Mouse (Mus musculus): ENCODE data around the gene Smpd1. TPM values are rescaled to one million over a fixed set of nuclear protein-coding genes. Genes with fewer than 3 reads are reported as not detected.

Gene Smpd1
- polyA plus RNA-seq (2015; fragmentation: Nextera tagmentation; extraction: Ambion mirVana), result 88.5 and 94.2 TPM in 2 replicates

DNA sequence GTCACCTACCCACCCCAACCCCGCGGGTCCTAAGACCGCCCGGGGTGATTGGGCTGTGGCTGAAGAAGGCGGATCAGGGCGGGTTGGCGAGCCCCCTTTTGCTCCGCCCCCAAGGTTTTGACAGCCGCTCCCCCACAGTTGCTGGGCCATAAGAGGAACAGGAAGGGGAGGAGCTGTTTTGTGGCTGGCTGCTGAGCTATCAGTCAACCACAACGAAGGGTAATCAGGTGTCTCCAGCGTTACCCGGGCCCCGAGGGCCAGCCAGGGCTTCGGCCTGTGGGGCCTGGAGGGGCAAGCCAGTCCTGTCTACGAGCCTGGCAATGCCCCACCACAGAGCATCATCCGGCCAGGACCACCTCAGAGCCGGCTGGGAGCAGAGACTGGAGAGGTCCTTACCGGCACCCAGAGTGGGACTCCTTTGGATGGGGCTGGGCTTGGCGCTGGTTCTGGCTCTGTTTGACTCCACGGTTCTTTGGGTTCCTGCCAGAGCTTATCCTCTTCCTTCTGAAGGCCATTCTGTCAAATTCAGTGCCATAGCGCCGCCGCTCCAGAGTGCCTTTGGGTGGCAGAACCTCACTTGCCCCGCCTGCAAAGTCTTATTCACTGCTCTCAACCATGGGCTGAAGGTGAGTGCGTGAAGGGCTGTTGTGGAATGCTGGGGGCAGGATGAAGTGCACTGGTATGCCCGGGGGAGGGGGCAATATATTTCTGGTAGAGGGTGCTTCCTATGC lies at the start of gene Smpd1:
Smpd1 (plus strand) TSS at position 149 of the 731 bp plus-strand sequence.
- ATAC-seq (ENCODE audit: low FRiP score, low read depth), result peak; percentile 93
- Histone ChIP-seq H3K4me2 (peak within 1 kb of the TSS; percentile 78), H3K9me3 (no peaks in the 10 kb centered on the region), H3K36me3 (peaks cover 23% of the 10 kb centered on the region), H3K4me3 (peak within 1 kb of the TSS; percentile 70), H3K4me1 (replicated peaks) (peaks cover 33% of the 10 kb centered on the region), H3K27me3 (no peaks in the 10 kb centered on the region), H3K27ac (replicated peaks) (peak within 1 kb of the TSS; percentile 86), H3K9ac (peak within 1 kb of the TSS; percentile 74)
- WGBS, result 3% methylated on average over 26 of the region's 26 CpGs

DNA sequence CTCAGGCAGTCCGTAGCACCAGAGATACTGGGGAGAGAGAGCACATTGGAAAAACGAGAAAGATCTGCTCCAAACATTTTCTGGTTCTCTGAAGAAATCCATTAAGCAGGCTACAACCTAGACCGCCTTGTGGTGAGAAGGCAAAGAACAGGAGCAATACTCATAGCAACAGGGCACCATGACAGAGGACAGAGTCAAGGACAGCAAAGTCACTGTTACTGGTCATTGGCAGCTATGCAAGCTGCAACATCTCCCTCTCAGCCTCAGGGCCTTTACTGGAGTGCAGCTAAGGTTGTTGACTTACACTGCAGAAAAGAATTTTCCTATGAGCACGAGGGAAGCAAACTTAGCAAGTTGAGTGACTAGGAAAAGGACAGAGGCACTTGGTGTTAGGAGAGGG lies 46.9 kb upstream of the Smpd1 start:
- H3K4me3 ChIP-seq, result no peak overlapping the region
- no peak overlapping the region for H3K9ac ChIP-seq
- H3K4me2 ChIP-seq, result no peak overlapping the region
- no peak overlapping the region for H3K27ac ChIP-seq (replicated peaks)
- H3K4me1 ChIP-seq (replicated peaks), result no peaks in the 10 kb centered on the region
- no peaks in the 10 kb centered on the region for H3K27me3 ChIP-seq
- ATAC-seq (ENCODE audit: low FRiP score, low read depth), result no peak
- 83% methylated on average over 4 of the region's 4 CpGs for WGBS
- no peaks in the 10 kb centered on the region for H3K36me3 ChIP-seq
- H3K9me3 ChIP-seq, result no peaks in the 10 kb centered on the region

DNA sequence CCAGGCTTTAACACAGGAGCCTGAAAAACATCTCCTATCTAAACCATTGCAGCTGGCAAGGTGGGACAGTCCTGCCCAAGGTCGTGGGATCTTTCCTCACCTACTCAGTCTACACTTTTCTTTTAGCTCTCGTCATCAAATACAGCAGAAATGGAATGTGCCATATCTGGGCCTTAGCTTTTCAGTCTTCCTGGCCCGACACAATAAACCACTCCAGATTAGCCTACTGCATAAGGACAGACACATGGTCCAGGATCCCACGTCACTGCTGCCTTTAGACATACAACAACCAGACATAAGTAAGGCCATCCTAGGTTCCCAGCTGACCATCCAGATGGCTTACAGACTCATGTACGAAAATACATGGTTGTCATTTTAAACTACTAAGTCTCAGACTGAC lies 44.0 kb upstream of the Smpd1 start:
- no peak overlapping the region for H3K27ac ChIP-seq (replicated peaks)
- no peaks in the 10 kb centered on the region for H3K9me3 ChIP-seq
- no peak for ATAC-seq (ENCODE audit: low FRiP score, low read depth)
- no peak overlapping the region for H3K9ac ChIP-seq
- peaks cover 11% of the 10 kb centered on the region for H3K4me1 ChIP-seq (replicated peaks)
- H3K4me2 ChIP-seq, result no peak overlapping the region
- no peaks in the 10 kb centered on the region for H3K36me3 ChIP-seq
- H3K4me3 ChIP-seq, result no peak overlapping the region
- WGBS, result 91% methylated on average over 5 of the region's 5 CpGs
- H3K27me3 ChIP-seq, result no peaks in the 10 kb centered on the region

DNA sequence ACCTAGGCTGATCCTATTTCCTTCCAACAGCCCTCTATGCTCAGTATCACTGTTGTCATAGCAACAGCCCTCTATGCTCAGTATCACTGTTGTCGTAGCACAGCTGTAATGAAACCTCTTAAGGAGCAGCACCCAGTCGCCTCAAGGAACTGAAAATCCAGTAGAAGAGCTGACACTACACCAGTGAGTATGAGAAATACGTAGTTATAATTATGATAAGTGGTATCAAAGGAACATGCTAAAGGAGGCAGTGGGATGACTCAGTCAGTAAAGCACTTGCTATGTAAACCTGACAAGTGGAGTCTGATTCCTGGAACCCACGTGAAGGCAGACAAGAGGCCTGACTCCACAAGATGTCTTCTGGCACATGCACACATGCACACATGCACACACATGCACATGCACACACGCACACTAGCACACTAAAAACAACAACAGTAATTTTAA lies 40.3 kb upstream of the Smpd1 start:
- no peak overlapping the region for H3K4me2 ChIP-seq
- no peaks in the 10 kb centered on the region for H3K36me3 ChIP-seq
- H3K4me3 ChIP-seq, result no peak overlapping the region
- H3K9me3 ChIP-seq, result no peaks in the 10 kb centered on the region
- 39% methylated on average over 5 of the region's 5 CpGs for WGBS
- no peaks in the 10 kb centered on the region for H3K27me3 ChIP-seq
- peak overlapping the region; percentile 37 for H3K27ac ChIP-seq (replicated peaks)
- ATAC-seq (ENCODE audit: low FRiP score, low read depth), result peak; percentile 90
- H3K4me1 ChIP-seq (replicated peaks), result peaks cover 13% of the 10 kb centered on the region
- H3K9ac ChIP-seq, result no peak overlapping the region

DNA sequence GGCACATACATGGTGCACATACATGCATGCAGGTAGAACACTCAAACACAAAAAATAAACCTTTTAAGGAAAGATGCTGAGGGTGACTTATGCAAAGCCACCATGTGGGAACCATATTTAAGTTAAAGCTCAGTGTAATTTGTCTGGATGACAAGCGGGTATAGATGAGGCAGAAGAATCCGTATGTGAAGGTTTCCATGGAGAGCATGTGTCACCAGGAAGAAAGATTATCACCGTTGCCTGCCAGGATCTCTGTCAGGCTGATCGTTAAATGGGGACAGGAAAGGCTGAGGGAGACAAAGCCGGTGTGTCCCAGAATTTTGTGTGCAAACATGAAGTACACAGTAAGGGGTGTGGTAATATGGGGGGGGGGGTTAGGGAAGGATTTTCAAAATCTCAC lies 39.6 kb upstream of the Smpd1 start:
- 43% methylated on average over 5 of the region's 5 CpGs for WGBS
- no peak overlapping the region for H3K4me2 ChIP-seq

DNA sequence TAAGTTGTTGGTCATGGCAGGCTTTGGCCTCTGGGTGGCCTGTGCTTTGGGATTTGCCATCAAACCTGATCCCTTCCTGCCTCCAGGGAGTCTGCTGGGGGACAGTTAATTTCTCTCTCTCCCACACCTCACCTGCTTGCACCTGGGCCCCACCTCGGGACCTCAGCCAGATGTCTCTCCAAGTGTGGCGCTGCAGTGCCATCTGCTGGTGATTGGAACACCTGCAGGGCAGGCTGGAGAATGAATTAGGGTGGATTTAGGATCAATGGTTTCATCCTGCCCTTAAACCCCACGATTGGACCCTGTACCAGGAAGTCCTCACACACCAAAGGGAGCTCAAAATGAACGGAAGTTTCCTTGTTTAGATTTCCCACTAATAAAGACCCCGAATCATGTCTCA lies 39.0 kb upstream of the Smpd1 start:
- H3K4me3 ChIP-seq, result no peak overlapping the region
- 12% methylated on average over 5 of the region's 5 CpGs for WGBS
- no peaks in the 10 kb centered on the region for H3K36me3 ChIP-seq
- H3K9me3 ChIP-seq, result no peaks in the 10 kb centered on the region
- H3K4me2 ChIP-seq, result no peak overlapping the region
- ATAC-seq (ENCODE audit: low FRiP score, low read depth), result peak; percentile 53
- H3K4me1 ChIP-seq (replicated peaks), result peaks cover 13% of the 10 kb centered on the region
- 0 out of 2 replicates have a peak overlapping the region, but pooled peaks have one; percentile 12 for H3K27ac ChIP-seq (replicated peaks)
- H3K27me3 ChIP-seq, result no peaks in the 10 kb centered on the region
- H3K9ac ChIP-seq, result no peak overlapping the region

More for the DNA sequence above, 39.6 kb upstream of the Smpd1 start:
- no peaks in the 10 kb centered on the region for H3K27me3 ChIP-seq
- no peak overlapping the region for H3K9ac ChIP-seq
- no peaks in the 10 kb centered on the region for H3K9me3 ChIP-seq
- H3K4me1 ChIP-seq (replicated peaks), result peaks cover 13% of the 10 kb centered on the region
- H3K4me3 ChIP-seq, result no peak overlapping the region
- H3K36me3 ChIP-seq, result no peaks in the 10 kb centered on the region
- peak; percentile 57; the same call in 1 of the 2 replicates for ATAC-seq (ENCODE audit: low FRiP score, low read depth)
- H3K27ac ChIP-seq (replicated peaks), result peak overlapping the region; percentile 37

DNA sequence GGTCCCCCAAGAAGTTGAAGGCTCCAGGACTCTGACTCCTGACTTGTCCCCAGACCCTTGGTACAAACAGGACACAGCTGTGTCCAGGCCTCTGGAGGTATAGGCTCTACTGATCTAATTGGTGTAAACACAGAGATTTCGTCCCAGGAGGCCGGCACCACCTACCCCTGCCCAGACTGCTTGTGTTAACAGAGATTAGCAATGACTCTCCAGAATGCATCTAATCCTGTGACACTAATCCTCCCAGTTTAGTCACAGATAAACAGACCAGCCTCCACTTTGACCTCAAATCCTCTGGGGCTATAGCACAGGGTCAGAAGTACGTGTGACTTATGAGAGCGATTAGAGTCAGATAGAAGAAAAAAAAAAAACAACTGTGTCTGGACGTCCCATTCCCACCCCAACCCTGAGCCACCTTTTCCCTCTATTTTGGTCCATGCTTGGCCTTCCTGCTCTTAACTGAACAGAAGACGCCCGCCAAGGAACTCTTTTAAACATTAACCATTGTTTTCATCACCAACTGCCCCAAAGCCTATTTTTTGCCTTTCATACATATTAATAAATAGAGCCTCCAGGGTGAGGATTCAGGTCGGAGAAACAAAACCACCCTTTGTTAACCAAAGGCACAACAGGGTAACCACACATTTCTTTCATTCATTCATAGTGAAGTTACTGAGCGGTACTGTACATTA lies 37.3 kb upstream of the Smpd1 start:
- no peak for ATAC-seq (ENCODE audit: low FRiP score, low read depth)
- H3K36me3 ChIP-seq, result no peaks in the 10 kb centered on the region
- H3K4me1 ChIP-seq (replicated peaks), result peaks cover 13% of the 10 kb centered on the region
- 48% methylated on average over 9 of the region's 9 CpGs for WGBS
- H3K4me2 ChIP-seq, result no peak overlapping the region
- no peak overlapping the region for H3K27ac ChIP-seq (replicated peaks)
- no peaks in the 10 kb centered on the region for H3K9me3 ChIP-seq
- no peak overlapping the region for H3K4me3 ChIP-seq
- H3K27me3 ChIP-seq, result no peaks in the 10 kb centered on the region
- H3K9ac ChIP-seq, result no peak overlapping the region

DNA sequence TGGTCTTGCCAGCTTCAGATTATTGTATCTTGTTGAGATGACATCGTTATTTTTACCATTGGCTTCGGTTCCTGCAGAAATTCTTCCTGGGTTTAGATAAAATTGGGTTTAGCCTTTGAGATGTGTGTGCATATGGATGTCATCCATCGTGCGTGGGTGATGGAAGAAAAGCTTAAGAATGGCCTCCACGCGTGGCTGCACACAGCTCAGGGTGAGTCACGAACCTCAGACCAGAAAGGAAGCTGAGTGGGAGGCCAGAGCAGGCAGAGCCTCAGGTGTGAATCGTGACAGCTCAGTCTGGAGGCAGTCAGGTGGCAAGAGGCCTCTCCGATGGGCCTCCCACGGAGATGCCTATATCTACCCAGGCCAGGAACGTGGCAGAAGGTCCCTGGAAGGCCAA lies 34.8 kb upstream of the Smpd1 start:
- Histone ChIP-seq H3K4me1 (replicated peaks) (peaks cover 8% of the 10 kb centered on the region), H3K9ac (no peak overlapping the region), H3K27me3 (no peaks in the 10 kb centered on the region), H3K36me3 (no peaks in the 10 kb centered on the region), H3K4me3 (no peak overlapping the region), H3K4me2 (no peak overlapping the region), H3K9me3 (no peaks in the 10 kb centered on the region), H3K27ac (replicated peaks) (no peak overlapping the region)
- ATAC-seq (ENCODE audit: low FRiP score, low read depth), result no peak
- 69% methylated on average over 11 of the region's 11 CpGs for WGBS

DNA sequence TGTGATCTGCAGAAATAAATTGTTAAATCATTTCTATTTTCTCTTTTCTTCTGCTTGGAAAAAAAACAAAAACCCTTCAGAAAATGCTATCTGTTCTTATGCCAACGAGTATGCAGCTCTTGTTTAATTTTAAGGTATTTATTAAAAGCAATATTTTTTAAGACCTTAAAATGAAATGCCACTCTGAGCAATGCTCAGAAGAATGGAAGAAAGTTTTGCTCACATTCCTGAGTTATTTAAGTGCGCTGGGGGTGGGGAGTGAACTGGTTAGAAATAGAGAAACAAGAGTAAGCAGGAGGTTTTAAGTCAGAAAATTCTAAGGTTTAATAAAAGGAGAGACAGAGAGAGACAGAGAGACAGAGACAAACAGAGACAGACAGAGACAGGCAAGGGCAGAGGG lies 34.4 kb upstream of the Smpd1 start:
- H3K4me2 ChIP-seq, result no peak overlapping the region
- no peaks in the 10 kb centered on the region for H3K27me3 ChIP-seq

DNA sequence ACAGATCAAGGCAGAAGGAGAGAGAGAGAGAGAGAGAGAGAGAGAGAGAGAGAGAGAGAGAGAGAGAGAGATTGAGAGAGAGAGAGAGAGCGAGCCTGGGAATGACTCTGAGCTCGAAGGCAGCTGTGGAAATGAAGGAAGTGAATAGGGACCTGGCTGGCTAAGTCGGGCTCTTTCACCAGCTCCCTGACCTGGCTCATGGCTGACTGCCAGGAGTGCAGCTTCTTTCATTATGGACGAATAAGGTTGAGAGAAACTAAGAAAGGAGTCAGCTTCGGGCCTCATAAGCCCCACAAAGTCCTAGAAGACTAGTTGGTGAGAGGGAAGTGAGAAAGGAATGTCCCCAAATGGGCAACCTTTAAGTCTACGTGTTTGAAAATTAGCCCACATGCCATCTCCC lies 34.0 kb upstream of the Smpd1 start:
- H3K27ac ChIP-seq (replicated peaks), result no peak overlapping the region
- no peak overlapping the region for H3K9ac ChIP-seq
- H3K27me3 ChIP-seq, result no peaks in the 10 kb centered on the region
- H3K4me2 ChIP-seq, result no peak overlapping the region
- no peak for ATAC-seq (ENCODE audit: low FRiP score, low read depth)
- 59% methylated on average over 6 of the region's 6 CpGs for WGBS
- H3K36me3 ChIP-seq, result no peaks in the 10 kb centered on the region
- H3K4me3 ChIP-seq, result no peak overlapping the region
- peaks cover 1% of the 10 kb centered on the region; the same call in 1 of the 2 replicates for H3K4me1 ChIP-seq (replicated peaks)
- H3K9me3 ChIP-seq, result no peaks in the 10 kb centered on the region

More for the DNA sequence above, 34.4 kb upstream of the Smpd1 start:
- Histone ChIP-seq H3K36me3 (no peaks in the 10 kb centered on the region), H3K9me3 (no peaks in the 10 kb centered on the region), H3K27ac (replicated peaks) (no peak overlapping the region), H3K9ac (no peak overlapping the region), H3K4me1 (replicated peaks) (peaks cover 6% of the 10 kb centered on the region), H3K4me3 (no peak overlapping the region)
- no peak for ATAC-seq (ENCODE audit: low FRiP score, low read depth)
- WGBS, result 83% methylated on average over 2 of the region's 2 CpGs

DNA sequence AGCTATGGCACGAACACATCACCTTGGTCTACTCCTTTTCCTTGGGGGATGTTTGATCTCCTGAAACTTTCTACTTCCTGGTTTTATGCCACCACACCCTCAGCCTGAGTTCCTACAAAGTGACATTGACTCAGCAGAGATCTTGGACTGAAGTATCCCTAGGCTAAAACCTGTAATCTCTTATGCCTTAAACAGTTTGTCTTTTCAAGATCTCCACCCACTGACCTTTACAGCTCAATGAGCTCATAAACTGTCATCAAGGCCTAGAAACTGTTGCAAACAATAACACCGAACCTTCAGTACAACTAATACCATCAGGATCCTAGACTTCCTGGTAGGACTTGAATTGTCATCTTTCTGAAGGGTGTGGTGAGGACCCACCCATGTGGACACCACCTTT lies 29.9 kb upstream of the Smpd1 start:
- no peak for ATAC-seq (ENCODE audit: low FRiP score, low read depth)
- no peak overlapping the region for H3K4me2 ChIP-seq
- no peaks in the 10 kb centered on the region for H3K27me3 ChIP-seq
- H3K9me3 ChIP-seq, result no peaks in the 10 kb centered on the region
- H3K27ac ChIP-seq (replicated peaks), result no peak overlapping the region
- no peak overlapping the region for H3K4me3 ChIP-seq
- no peak overlapping the region for H3K9ac ChIP-seq
- no peaks in the 10 kb centered on the region for H3K36me3 ChIP-seq
- 81% methylated on average over 2 of the region's 2 CpGs for WGBS
- no peaks in the 10 kb centered on the region for H3K4me1 ChIP-seq (replicated peaks)

DNA sequence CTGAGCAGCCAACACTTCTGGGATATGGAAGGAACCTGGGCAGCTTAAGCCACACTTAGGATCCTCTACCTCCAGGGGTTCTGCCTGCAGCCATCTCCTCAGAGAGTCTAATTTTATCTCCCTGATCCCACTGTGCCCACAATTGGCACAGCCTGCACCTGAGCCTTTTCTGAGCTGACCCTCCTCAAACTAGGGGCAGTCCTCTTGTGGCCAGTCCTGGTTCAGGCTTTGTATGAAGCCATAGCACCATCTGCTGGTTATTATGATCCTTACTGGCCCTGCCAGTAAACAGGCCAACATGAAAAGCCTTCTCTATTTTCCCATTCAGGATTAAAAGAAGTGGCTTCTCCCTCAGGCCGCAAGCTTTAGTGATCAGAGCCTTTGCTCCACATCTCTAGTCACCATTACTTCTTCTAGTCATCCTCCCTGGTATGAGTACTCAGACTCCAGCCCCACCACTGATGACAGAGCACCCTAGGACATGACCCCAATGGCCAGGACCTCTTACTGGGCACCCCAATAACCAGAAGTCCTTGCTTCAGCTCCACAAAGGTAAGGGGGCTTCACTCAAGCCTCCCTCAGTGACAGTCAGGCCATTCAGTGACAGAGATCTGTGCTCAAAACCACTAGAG lies 26.7 kb upstream of the Smpd1 start:
- H3K27me3 ChIP-seq, result no peaks in the 10 kb centered on the region
- no peak overlapping the region for H3K4me2 ChIP-seq
- H3K9me3 ChIP-seq, result no peaks in the 10 kb centered on the region
- no peaks in the 10 kb centered on the region for H3K36me3 ChIP-seq
- ATAC-seq (ENCODE audit: low FRiP score, low read depth), result peak; percentile 83
- H3K4me3 ChIP-seq, result no peak overlapping the region
- 70% methylated on average over 1 of the region's 1 CpGs for WGBS
- no peak overlapping the region for H3K27ac ChIP-seq (replicated peaks)
- H3K9ac ChIP-seq, result no peak overlapping the region
- H3K4me1 ChIP-seq (replicated peaks), result no peaks in the 10 kb centered on the region

All from hindbrain, embryonic 15.5 days (tissue).